Mouse (Mus musculus): Measurements from ENCODE around the gene Pcsk2. TPM values are rescaled to one million over a fixed set of nuclear protein-coding genes. Genes with fewer than 3 reads are reported as not detected.

The Pcsk2 gene
- polyA plus RNA-seq, 1 experiment from 2014 or later: 0.05 TPM

GRCm38 (mm10) chr2:143560384-143560783 lies 14.4 kb downstream of the Pcsk2 start:
- no peak overlapping the region for H3K4me3 ChIP-seq (ENCODE audit: low read depth, low read length)
- no peak overlapping the region for H3K27ac ChIP-seq (ENCODE audit: low read length)
- no peak overlapping the region for H3K9ac ChIP-seq (ENCODE audit: low read depth, low read length)
- no peak overlapping the region for H3K4me2 ChIP-seq (ENCODE audit: low read depth, low read length)
- H3K9me3 ChIP-seq (replicated peaks; ENCODE audit: control insufficient read depth, low read length): no peaks in the 10 kb centered on the region
- H3K36me3 ChIP-seq (ENCODE audit: control insufficient read depth, insufficient read depth): no peaks in the 10 kb centered on the region
- 48% methylated on average over 4 of the region's 4 CpGs for WGBS (ENCODE audit: insufficient replicate concordance)
- no peak for ATAC-seq (ENCODE audit: low read depth)
- H3K27me3 ChIP-seq (ENCODE audit: control insufficient read depth, insufficient read depth, low read depth, low read length): no peaks in the 10 kb centered on the region
- no peaks in the 10 kb centered on the region for H3K4me1 ChIP-seq (ENCODE audit: control insufficient read depth, low read depth, low read length)

- Histone ChIP-seq H3K27ac (ENCODE audit: low read length) (no peak overlapping the region), H3K4me2 (ENCODE audit: low read depth, low read length) (no peak overlapping the region), H3K36me3 (ENCODE audit: control insufficient read depth, insufficient read depth) (no peaks in the 10 kb centered on the region), H3K9ac (ENCODE audit: low read depth, low read length) (no peak overlapping the region), H3K27me3 (ENCODE audit: control insufficient read depth, insufficient read depth, low read depth, low read length) (no peaks in the 10 kb centered on the region), H3K9me3 (replicated peaks; ENCODE audit: control insufficient read depth, low read length) (no peaks in the 10 kb centered on the region), H3K4me1 (ENCODE audit: control insufficient read depth, low read depth, low read length) (no peaks in the 10 kb centered on the region), H3K4me3 (ENCODE audit: low read depth, low read length) (no peak overlapping the region)
- ATAC-seq (ENCODE audit: low read depth): no peak
- WGBS (ENCODE audit: insufficient replicate concordance): 46% methylated on average over 2 of the region's 2 CpGs
These were observed 19.1 kb downstream of the Pcsk2 start for GRCm38 (mm10) chr2:143565062-143565461.

- Histone ChIP-seq H3K4me3 (ENCODE audit: low read depth, low read length) (no peak overlapping the region), H3K36me3 (ENCODE audit: control insufficient read depth, insufficient read depth) (no peaks in the 10 kb centered on the region), H3K27me3 (ENCODE audit: control insufficient read depth, insufficient read depth, low read depth, low read length) (no peaks in the 10 kb centered on the region), H3K4me1 (ENCODE audit: control insufficient read depth, low read depth, low read length) (no peaks in the 10 kb centered on the region), H3K4me2 (ENCODE audit: low read depth, low read length) (no peak overlapping the region), H3K9ac (ENCODE audit: low read depth, low read length) (no peak overlapping the region), H3K9me3 (replicated peaks; ENCODE audit: control insufficient read depth, low read length) (no peaks in the 10 kb centered on the region), H3K27ac (ENCODE audit: low read length) (no peak overlapping the region)
- WGBS (ENCODE audit: insufficient replicate concordance): 69% methylated on average over 6 of the region's 6 CpGs
- ATAC-seq (ENCODE audit: low read depth): no peak
These were observed 20.0 kb downstream of the Pcsk2 start for GRCm38 (mm10) chr2:143565961-143566360.

- ATAC-seq (ENCODE audit: low read depth): no peak
- H3K9me3 ChIP-seq (replicated peaks; ENCODE audit: control insufficient read depth, low read length): no peaks in the 10 kb centered on the region
- H3K27ac ChIP-seq (ENCODE audit: low read length): no peak overlapping the region
- no peak overlapping the region for H3K4me2 ChIP-seq (ENCODE audit: low read depth, low read length)
- no peak overlapping the region for H3K9ac ChIP-seq (ENCODE audit: low read depth, low read length)
- WGBS (ENCODE audit: insufficient replicate concordance): 54% methylated on average over 6 of the region's 6 CpGs
- no peaks in the 10 kb centered on the region for H3K4me1 ChIP-seq (ENCODE audit: control insufficient read depth, low read depth, low read length)
- H3K36me3 ChIP-seq (ENCODE audit: control insufficient read depth, insufficient read depth): no peaks in the 10 kb centered on the region
- H3K27me3 ChIP-seq (ENCODE audit: control insufficient read depth, insufficient read depth, low read depth, low read length): no peaks in the 10 kb centered on the region
- no peak overlapping the region for H3K4me3 ChIP-seq (ENCODE audit: low read depth, low read length)
These were observed 39.4 kb downstream of the Pcsk2 start for GRCm38 (mm10) chr2:143585341-143585740.

- H3K4me3 ChIP-seq (ENCODE audit: low read depth, low read length): no peak overlapping the region
- 65% methylated on average over 2 of the region's 2 CpGs for WGBS (ENCODE audit: insufficient replicate concordance)
- H3K4me1 ChIP-seq (ENCODE audit: control insufficient read depth, low read depth, low read length): no peaks in the 10 kb centered on the region
These were observed 44.4 kb downstream of the Pcsk2 start for GRCm38 (mm10) chr2:143590398-143590797.

GRCm38 (mm10) chr2:143603071-143603470 lies 57.1 kb downstream of the Pcsk2 start:
- Histone ChIP-seq H3K27me3 (ENCODE audit: control insufficient read depth, insufficient read depth, low read depth, low read length) (no peaks in the 10 kb centered on the region), H3K4me1 (ENCODE audit: control insufficient read depth, low read depth, low read length) (no peaks in the 10 kb centered on the region), H3K36me3 (ENCODE audit: control insufficient read depth, insufficient read depth) (no peaks in the 10 kb centered on the region), H3K9me3 (replicated peaks; ENCODE audit: control insufficient read depth, low read length) (no peaks in the 10 kb centered on the region), H3K9ac (ENCODE audit: low read depth, low read length) (no peak overlapping the region), H3K4me2 (ENCODE audit: low read depth, low read length) (no peak overlapping the region), H3K4me3 (ENCODE audit: low read depth, low read length) (no peak overlapping the region), H3K27ac (ENCODE audit: low read length) (no peak overlapping the region)
- no peak for ATAC-seq (ENCODE audit: low read depth)
- 53% methylated on average over 3 of the region's 3 CpGs for WGBS (ENCODE audit: insufficient replicate concordance)

More at GRCm38 (mm10) chr2:143590398-143590797, 44.4 kb downstream of the Pcsk2 start:
- H3K9ac ChIP-seq (ENCODE audit: low read depth, low read length): no peak overlapping the region
- no peak overlapping the region for H3K4me2 ChIP-seq (ENCODE audit: low read depth, low read length)
- H3K27ac ChIP-seq (ENCODE audit: low read length): no peak overlapping the region
- H3K9me3 ChIP-seq (replicated peaks; ENCODE audit: control insufficient read depth, low read length): no peaks in the 10 kb centered on the region
- no peaks in the 10 kb centered on the region for H3K36me3 ChIP-seq (ENCODE audit: control insufficient read depth, insufficient read depth)
- no peak for ATAC-seq (ENCODE audit: low read depth)
- no peaks in the 10 kb centered on the region for H3K27me3 ChIP-seq (ENCODE audit: control insufficient read depth, insufficient read depth, low read depth, low read length)

GRCm38 (mm10) chr2:143603871-143604512 lies 58.0 kb downstream of the Pcsk2 start:
- Histone ChIP-seq H3K9ac (ENCODE audit: low read depth, low read length) (no peak overlapping the region), H3K4me3 (ENCODE audit: low read depth, low read length) (no peak overlapping the region), H3K4me2 (ENCODE audit: low read depth, low read length) (no peak overlapping the region), H3K27me3 (ENCODE audit: control insufficient read depth, insufficient read depth, low read depth, low read length) (no peaks in the 10 kb centered on the region), H3K36me3 (ENCODE audit: control insufficient read depth, insufficient read depth) (no peaks in the 10 kb centered on the region), H3K4me1 (ENCODE audit: control insufficient read depth, low read depth, low read length) (no peaks in the 10 kb centered on the region), H3K9me3 (replicated peaks; ENCODE audit: control insufficient read depth, low read length) (no peaks in the 10 kb centered on the region), H3K27ac (ENCODE audit: low read length) (no peak overlapping the region)
- no peak for ATAC-seq (ENCODE audit: low read depth)
- 22% methylated on average over 2 of the region's 2 CpGs for WGBS (ENCODE audit: insufficient replicate concordance)

GRCm38 (mm10) chr2:143610355-143611331 lies 64.7 kb downstream of the Pcsk2 start:
- no peak overlapping the region for H3K9ac ChIP-seq (ENCODE audit: low read depth, low read length)
- H3K4me2 ChIP-seq (ENCODE audit: low read depth, low read length): no peak overlapping the region
- H3K36me3 ChIP-seq (ENCODE audit: control insufficient read depth, insufficient read depth): no peaks in the 10 kb centered on the region
- ATAC-seq (ENCODE audit: low read depth): no peak
- no peaks in the 10 kb centered on the region for H3K9me3 ChIP-seq (replicated peaks; ENCODE audit: control insufficient read depth, low read length)
- H3K27me3 ChIP-seq (ENCODE audit: control insufficient read depth, insufficient read depth, low read depth, low read length): no peaks in the 10 kb centered on the region
- no peaks in the 10 kb centered on the region for H3K4me1 ChIP-seq (ENCODE audit: control insufficient read depth, low read depth, low read length)
- WGBS (ENCODE audit: insufficient replicate concordance): 47% methylated on average over 9 of the region's 9 CpGs
- no peak overlapping the region for H3K27ac ChIP-seq (ENCODE audit: low read length)
- no peak overlapping the region for H3K4me3 ChIP-seq (ENCODE audit: low read depth, low read length)

GRCm38 (mm10) chr2:143613466-143613865 lies 67.5 kb downstream of the Pcsk2 start:
- H3K4me2 ChIP-seq (ENCODE audit: low read depth, low read length): no peak overlapping the region
- no peaks in the 10 kb centered on the region for H3K9me3 ChIP-seq (replicated peaks; ENCODE audit: control insufficient read depth, low read length)
- WGBS (ENCODE audit: insufficient replicate concordance): 34% methylated on average over 3 of the region's 3 CpGs
- H3K9ac ChIP-seq (ENCODE audit: low read depth, low read length): no peak overlapping the region
- no peaks in the 10 kb centered on the region for H3K4me1 ChIP-seq (ENCODE audit: control insufficient read depth, low read depth, low read length)
- H3K27me3 ChIP-seq (ENCODE audit: control insufficient read depth, insufficient read depth, low read depth, low read length): no peaks in the 10 kb centered on the region
- H3K27ac ChIP-seq (ENCODE audit: low read length): no peak overlapping the region
- ATAC-seq (ENCODE audit: low read depth): no peak
- no peak overlapping the region for H3K4me3 ChIP-seq (ENCODE audit: low read depth, low read length)
- H3K36me3 ChIP-seq (ENCODE audit: control insufficient read depth, insufficient read depth): no peaks in the 10 kb centered on the region

All from liver, embryonic 16.5 days (tissue).